Mouse (Mus musculus) right cerebral cortex, adult 18-20 months (tissue): ENCODE measurements at regions not wholly inside any gene's neighbourhood (a gene's known extent, or its start where the extent isn't known, plus 50 kb on each side); places are given as distances from the start of the nearest gene placed in this dataset.
A peak's percentile ranks its signal among the peaks of the same experiment; 100 is the strongest.
"Not testable (repeated sequence)": the region's sequence is repeated elsewhere in the genome, so short reads cannot be mapped to it uniquely, and the experiment has no call there.

Source experiments
- DNase-seq: peaks from one replicate; pipeline ENCODE4 v3.0.0; 2022; ENCODE audit warnings: mixed read lengths

GRCm38 (mm10) chr17:55186361-55186760 is 258.8 kb upstream of the St6gal2 start:
- no peak for DNase-seq

DNA sequence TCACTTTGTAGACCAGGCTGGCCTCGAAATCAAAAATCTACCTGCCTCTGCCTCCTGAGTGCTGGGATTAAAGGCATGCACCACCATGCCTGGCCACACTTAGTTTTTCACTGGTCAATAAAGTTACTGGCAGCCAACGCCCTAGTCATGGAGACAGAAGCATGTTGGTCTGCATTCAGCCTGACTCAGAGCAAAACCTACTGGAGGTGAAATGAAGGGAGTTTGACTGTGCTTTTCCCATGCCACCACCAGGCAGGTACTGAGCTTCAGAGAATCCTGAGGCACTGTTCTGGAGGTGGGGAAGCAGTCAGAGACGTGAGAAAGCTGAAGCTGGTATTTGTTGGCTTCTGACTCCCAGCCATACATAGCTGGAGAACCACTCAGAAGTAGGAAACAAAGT is 258.4 kb upstream of the St6gal2 start:
- no peak for DNase-seq

DNA sequence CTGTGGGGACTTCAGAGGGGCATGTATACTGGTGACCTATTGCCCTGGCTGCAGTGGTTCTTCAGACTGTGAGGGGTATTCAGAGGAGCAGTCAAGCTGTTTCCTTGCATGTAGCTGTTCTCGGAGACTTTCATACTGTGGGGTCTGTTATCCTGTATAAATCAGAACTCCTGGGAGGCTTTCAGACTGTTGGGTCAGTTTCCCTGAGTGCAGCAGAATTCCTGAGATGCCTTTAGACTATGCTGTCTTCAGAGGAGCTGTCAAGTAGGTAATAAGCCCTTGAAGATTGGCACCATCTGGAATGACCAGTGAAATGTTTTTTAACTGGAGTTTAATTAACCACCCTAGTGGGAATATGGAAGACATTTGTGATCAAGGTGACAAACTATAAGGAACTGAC is 238.6 kb upstream of the St6gal2 start:
- DNase-seq: no peak

DNA sequence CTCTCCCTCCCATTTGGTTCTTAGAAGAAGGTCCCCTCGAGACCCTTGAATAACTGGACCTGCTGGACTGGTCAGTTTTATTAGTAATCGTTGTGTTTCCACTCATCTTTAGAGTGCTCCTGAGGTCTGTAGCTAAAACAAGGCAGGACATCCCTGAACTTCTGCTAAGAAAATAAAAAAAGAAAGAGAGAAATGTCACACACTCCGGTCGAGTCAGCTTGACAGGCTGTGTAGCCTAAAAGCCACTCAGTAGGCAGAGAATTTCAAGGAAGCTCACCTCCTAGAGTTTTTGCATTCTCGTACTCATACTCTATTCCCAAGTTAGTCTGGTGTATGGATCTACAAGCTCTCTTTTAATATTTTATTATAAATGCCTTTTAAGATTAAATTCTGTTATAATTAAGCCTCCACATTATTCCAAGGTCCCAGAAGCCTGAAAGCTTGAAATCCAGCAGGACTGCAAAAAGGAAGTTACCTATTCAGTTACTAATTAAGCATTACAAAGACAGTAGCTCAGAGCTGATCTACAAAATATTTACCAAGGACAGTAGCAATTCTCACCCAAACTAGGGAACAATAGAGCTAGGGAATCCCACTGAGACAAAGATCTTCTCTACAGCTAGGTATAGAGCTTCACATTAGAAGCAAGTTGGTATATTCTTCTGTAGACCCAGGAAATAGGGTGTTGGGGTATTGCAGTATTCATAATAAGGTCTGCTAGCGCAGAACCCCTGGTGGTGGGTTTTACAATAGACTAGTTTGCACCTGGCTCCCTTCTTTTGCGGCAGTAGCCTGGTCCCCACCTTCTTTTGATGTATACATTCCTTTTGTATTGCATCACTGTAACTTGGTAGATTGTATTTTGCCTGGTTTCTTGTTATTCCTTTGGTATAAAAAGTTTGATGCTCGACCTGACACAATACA is 226.7 kb upstream of the St6gal2 start:
- not testable (repeated sequence) for DNase-seq

DNA sequence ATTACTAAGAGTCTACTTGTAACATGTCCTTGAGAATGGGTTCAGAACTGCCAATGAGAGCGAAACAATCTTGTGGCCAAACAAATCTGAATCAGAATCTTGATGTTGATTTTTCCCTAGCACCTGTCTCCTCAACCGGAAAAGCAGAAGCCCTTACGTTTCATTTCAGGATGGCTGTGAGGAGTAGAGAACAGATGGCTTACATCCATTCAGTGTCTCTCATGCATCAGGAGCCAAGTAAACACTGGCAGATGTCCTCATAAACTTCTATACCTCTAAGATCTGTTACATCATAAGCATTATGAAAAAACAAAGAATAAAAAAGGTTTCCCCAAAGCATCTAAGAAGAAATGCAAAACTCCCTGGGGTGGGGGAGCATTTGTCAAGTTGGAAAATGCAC is 221.1 kb upstream of the St6gal2 start:
- peak; percentile 18 for DNase-seq

- DNase-seq: no peak
These were observed 210.9 kb upstream of the St6gal2 start for GRCm38 (mm10) chr17:55234262-55234661.

GRCm38 (mm10) chr17:55262638-55263037 is 182.5 kb upstream of the St6gal2 start:
- no peak for DNase-seq

- DNase-seq: no peak
These were observed 168.6 kb upstream of the St6gal2 start for GRCm38 (mm10) chr17:55276541-55276940.

- DNase-seq: peak; percentile 33
These were observed 163.9 kb upstream of the St6gal2 start for GRCm38 (mm10) chr17:55281276-55281675.

- DNase-seq: no peak
These were observed 156.6 kb upstream of the St6gal2 start for GRCm38 (mm10) chr17:55288589-55288988.

GRCm38 (mm10) chr17:55292656-55293055 is 152.5 kb upstream of the St6gal2 start:
- peak; percentile 62 for DNase-seq

- DNase-seq: no peak
These were observed 148.5 kb upstream of the St6gal2 start for GRCm38 (mm10) chr17:55296701-55297100.

- no peak for DNase-seq
These were observed 146.3 kb upstream of the St6gal2 start for GRCm38 (mm10) chr17:55298852-55299251.

DNA sequence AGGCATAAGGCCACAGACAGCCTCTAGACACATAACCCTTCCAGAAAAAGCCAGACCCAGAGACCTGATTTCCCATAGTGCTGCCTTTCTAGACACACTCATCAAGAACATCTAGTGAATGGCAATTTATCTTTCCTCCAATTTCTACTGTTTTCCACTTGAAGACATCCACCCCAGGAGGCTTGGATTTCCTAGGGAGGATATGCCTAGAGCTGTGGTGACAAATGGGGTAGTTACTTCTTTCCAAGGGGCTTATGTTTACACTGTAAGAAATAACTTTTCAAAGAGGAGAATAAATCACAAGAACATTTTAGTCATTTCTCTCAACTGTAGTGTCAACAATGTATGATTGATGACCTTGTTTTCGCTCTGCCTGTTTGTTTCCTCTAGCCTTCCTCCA is 124.2 kb upstream of the St6gal2 start:
- no peak for DNase-seq

DNA sequence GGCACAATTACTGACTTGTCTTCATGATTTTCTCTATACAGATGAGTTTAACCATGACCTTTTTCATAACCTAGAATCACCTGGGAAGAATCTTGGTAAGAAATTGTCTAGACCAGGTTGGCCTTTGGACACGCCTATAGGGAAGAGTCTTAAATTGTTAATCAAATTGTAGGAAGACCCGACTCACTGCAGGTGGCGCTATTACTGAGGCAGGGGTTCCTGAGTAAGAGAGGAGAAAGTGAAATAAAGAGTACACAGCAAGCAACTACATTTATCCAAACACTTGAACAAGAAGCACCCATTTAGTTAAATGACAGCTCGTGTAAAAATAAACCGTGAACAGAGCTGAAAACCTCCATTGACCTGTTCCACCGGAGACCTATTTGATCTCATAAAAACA is 85.9 kb upstream of the St6gal2 start:
- no peak for DNase-seq

DNA sequence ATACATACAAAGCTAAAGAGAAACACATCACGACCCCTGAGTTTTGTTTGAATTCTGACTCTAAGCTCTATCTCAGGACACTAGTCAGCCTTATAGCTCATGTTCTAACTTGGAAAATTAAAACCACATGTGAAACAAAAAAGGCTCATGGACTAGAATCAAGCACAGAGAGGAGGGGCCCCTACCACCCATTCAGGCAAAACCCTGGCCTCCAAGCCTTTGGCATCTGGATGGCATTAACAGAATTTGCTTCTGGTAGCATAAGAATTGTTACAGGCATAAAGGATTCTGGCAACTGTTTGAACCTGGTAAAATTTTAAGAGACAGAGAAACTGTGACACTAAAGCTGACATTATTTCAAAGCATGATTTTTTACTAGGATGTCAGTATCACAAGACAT is 78.1 kb upstream of the St6gal2 start:
- DNase-seq: no peak

DNA sequence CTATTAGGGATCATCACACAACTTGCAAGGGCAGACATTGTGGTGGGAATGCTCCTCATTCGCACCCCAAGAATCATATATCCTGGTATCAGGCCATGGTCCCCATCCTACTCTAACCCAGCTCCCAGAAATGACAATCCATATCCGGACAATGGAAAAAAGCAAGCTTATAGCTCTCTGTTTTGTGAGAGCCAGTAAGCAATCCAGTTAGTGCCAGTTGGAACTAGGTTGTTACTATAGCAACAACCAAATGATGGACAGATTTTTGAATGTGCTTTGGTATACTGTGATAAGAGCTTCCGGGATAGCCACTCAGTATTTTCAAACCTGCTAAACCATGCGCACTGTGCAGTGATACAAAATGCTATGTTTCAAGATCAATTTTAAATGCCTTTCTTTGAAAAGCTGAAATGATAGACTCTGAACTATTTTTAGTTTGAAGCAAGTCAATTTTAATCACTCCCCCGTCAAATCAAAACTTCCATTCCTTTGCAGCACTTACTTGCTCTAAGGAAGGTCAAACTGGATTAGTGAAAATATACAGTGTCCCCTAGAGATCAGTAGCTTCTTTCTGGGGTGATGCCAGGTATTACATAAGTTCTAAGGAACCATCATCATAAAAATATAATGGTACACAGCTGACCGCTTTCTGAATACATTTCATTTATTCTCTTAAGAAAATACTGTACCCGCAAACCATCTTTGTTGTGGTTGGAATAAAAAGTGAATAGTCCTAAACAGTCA is 77.5 kb upstream of the St6gal2 start:
- peak; percentile 3 for DNase-seq
